23 mouse cellular contexts compared by ENCODE assay signal in genomic region chr13:72061659-72062058, GRCm38 (mm10).
DNase-seq lines count a peak whose midpoint lies in the region; ATAC-seq and TF ChIP-seq lines count a peak whose summit lies in the region.
"Had no signal": no experiment of that assay in that cellular context is flagged by ENCODE, and none has a peak within 500 bp of the region (broad histone marks: within the 10 kb centered on the region; RNA-seq: fewer than 3 reads in every experiment).

No protein-coding gene starts in this region.

- peak; percentile 31 for DNase-seq in forebrain, embryonic 14.5 days (ENCODE audit: low spot score)
- DNase-seq in forebrain, embryonic 11.5 days (ENCODE audit: low spot score): no peak
- DNase-seq in liver, embryonic 11.5 days (ENCODE audit: low spot score): peak; percentile 5
- peak; percentile 23 for DNase-seq in embryo, embryonic 10.5 days (ENCODE audit: low spot score)
- no peak for DNase-seq in gastrocnemius, adult 2 months
- DNase-seq: adrenal gland, postnatal 14 days; cerebellum, adult 11 months; cerebellum, postnatal 25 days; kidney, postnatal 10 days; right cerebral cortex, adult 18-20 months; spleen, adult 18-20 months; thymus, postnatal 25 days had no signal

- no peaks in the 10 kb centered on the region for H3K27me3 ChIP-seq in forebrain, embryonic 14.5 days (replicated peaks; ENCODE audit: control insufficient read depth, insufficient read depth, low read length)
- H3K27me3 ChIP-seq in forebrain, embryonic 11.5 days (ENCODE audit: control insufficient read depth, insufficient read depth, low read length): no peaks in the 10 kb centered on the region
- no peaks in the 10 kb centered on the region for H3K27me3 ChIP-seq in liver, embryonic 11.5 days (replicated peaks; ENCODE audit: control insufficient read depth, insufficient read depth, low read length)
- H3K27me3 ChIP-seq in liver, embryonic 12.5 days (replicated peaks): no peaks in the 10 kb centered on the region
- H3K27me3 ChIP-seq in midbrain, embryonic 12.5 days: peaks cover 2% of the 10 kb centered on the region
- no peaks in the 10 kb centered on the region for H3K27me3 ChIP-seq in kidney, embryonic 14.5 days (ENCODE audit: control insufficient read depth, insufficient read depth, low read length)
- H3K27me3 ChIP-seq: hindbrain, embryonic 15.5 days had no signal

- H3K4me2 ChIP-seq in forebrain, embryonic 14.5 days (ENCODE audit: low read length): no peak overlapping the region
- H3K4me2 ChIP-seq in forebrain, embryonic 11.5 days (ENCODE audit: low read depth, low read length, severe bottlenecking): no peak overlapping the region
- no peak overlapping the region for H3K4me2 ChIP-seq in liver, embryonic 11.5 days
- no peak overlapping the region for H3K4me2 ChIP-seq in liver, embryonic 12.5 days
- H3K4me2 ChIP-seq in midbrain, embryonic 12.5 days (replicated peaks): no peak overlapping the region
- no peak overlapping the region for H3K4me2 ChIP-seq in kidney, embryonic 14.5 days (replicated peaks; ENCODE audit: low read depth, low read length)
- H3K4me2 ChIP-seq: embryonic facial prominence, embryonic 13.5 days; hindbrain, embryonic 15.5 days had no signal

- H3K9me3 ChIP-seq in forebrain, embryonic 14.5 days (replicated peaks; ENCODE audit: control insufficient read depth, low read length): no peaks in the 10 kb centered on the region
- no peaks in the 10 kb centered on the region for H3K9me3 ChIP-seq in forebrain, embryonic 11.5 days (ENCODE audit: control insufficient read depth, low read length)
- no peaks in the 10 kb centered on the region for H3K9me3 ChIP-seq in liver, embryonic 11.5 days (ENCODE audit: control insufficient read depth, low read length)
- H3K9me3 ChIP-seq in liver, embryonic 12.5 days (replicated peaks): no peaks in the 10 kb centered on the region
- no peaks in the 10 kb centered on the region for H3K9me3 ChIP-seq in midbrain, embryonic 12.5 days
- no peaks in the 10 kb centered on the region for H3K9me3 ChIP-seq in kidney, embryonic 14.5 days (ENCODE audit: control insufficient read depth, low read length)
- H3K9me3 ChIP-seq: embryonic facial prominence, embryonic 13.5 days; heart, embryonic 10.5 days; hindbrain, embryonic 15.5 days had no signal

- 25% methylated on average over 6 of the region's 6 CpGs for WGBS in forebrain, embryonic 14.5 days
- 22% methylated on average over 6 of the region's 6 CpGs for WGBS in forebrain, embryonic 11.5 days
- 53% methylated on average over 6 of the region's 6 CpGs for WGBS in liver, embryonic 11.5 days
- WGBS in liver, embryonic 12.5 days (ENCODE audit: insufficient replicate concordance): 65% methylated on average over 6 of the region's 6 CpGs
- WGBS in midbrain, embryonic 12.5 days: 20% methylated on average over 6 of the region's 6 CpGs
- 29% methylated on average over 6 of the region's 6 CpGs for WGBS in kidney, embryonic 14.5 days

- H3K36me3 ChIP-seq in forebrain, embryonic 14.5 days (ENCODE audit: control insufficient read depth, insufficient read depth, low read length): no peaks in the 10 kb centered on the region
- no peaks in the 10 kb centered on the region for H3K36me3 ChIP-seq in forebrain, embryonic 11.5 days (ENCODE audit: control insufficient read depth, insufficient read depth, low read length)
- H3K36me3 ChIP-seq in liver, embryonic 11.5 days (ENCODE audit: control insufficient read depth, insufficient read depth, low read length): no peaks in the 10 kb centered on the region
- H3K36me3 ChIP-seq in liver, embryonic 12.5 days: no peaks in the 10 kb centered on the region
- no peaks in the 10 kb centered on the region for H3K36me3 ChIP-seq in midbrain, embryonic 12.5 days
- H3K36me3 ChIP-seq in kidney, embryonic 14.5 days (ENCODE audit: control insufficient read depth, insufficient read depth, low read length): no peaks in the 10 kb centered on the region
- H3K36me3 ChIP-seq: embryonic facial prominence, embryonic 13.5 days; G1E; heart, embryonic 10.5 days; hindbrain, embryonic 15.5 days had no signal

- no peak for ATAC-seq in forebrain, embryonic 14.5 days
- no peak for ATAC-seq in forebrain, embryonic 11.5 days (replicated peaks; ENCODE audit: low FRiP score)
- no peak for ATAC-seq in liver, embryonic 11.5 days (replicated peaks; ENCODE audit: low FRiP score)
- no peak for ATAC-seq in liver, embryonic 12.5 days
- ATAC-seq in midbrain, embryonic 12.5 days (ENCODE audit: low FRiP score, low read depth): 0 out of 2 replicates have a peak, but pooled peaks have one; percentile 59
- ATAC-seq in kidney, embryonic 14.5 days (ENCODE audit: low FRiP score, low TSS enrichment): no peak
- ATAC-seq: activated CD4-positive, CD25-positive, alpha-beta regulatory T cell, adult 4 months; intestine, postnatal 0 days; lung, postnatal 0 days had no signal

- TF ChIP-seq CTCF in gastrocnemius, adult 2 months (IDR thresholded peaks at IDR 0.05): no peak

- H3K27ac ChIP-seq in forebrain, embryonic 14.5 days (ENCODE audit: low read depth, low read length): no peak overlapping the region
- no peak overlapping the region for H3K27ac ChIP-seq in forebrain, embryonic 11.5 days (ENCODE audit: low read depth, low read length)
- H3K27ac ChIP-seq in liver, embryonic 11.5 days (ENCODE audit: low read depth, low read length): no peak overlapping the region
- H3K27ac ChIP-seq in liver, embryonic 12.5 days: no peak overlapping the region
- H3K27ac ChIP-seq in midbrain, embryonic 12.5 days (replicated peaks): no peak overlapping the region
- H3K27ac ChIP-seq in kidney, embryonic 14.5 days (ENCODE audit: low read depth, low read length): no peak overlapping the region
- H3K27ac ChIP-seq in gastrocnemius, adult 2 months: no peak overlapping the region
- H3K27ac ChIP-seq: embryonic facial prominence, embryonic 13.5 days; heart, embryonic 10.5 days; hindbrain, embryonic 15.5 days had no signal

- no peaks in the 10 kb centered on the region for H3K4me1 ChIP-seq in forebrain, embryonic 14.5 days (ENCODE audit: control insufficient read depth, insufficient read depth, low read length)
- H3K4me1 ChIP-seq in forebrain, embryonic 11.5 days (replicated peaks; ENCODE audit: control insufficient read depth, insufficient read depth, low read length): peaks cover 2% of the 10 kb centered on the region; the same call in 1 of the 2 replicates
- H3K4me1 ChIP-seq in liver, embryonic 11.5 days (replicated peaks; ENCODE audit: control insufficient read depth, insufficient read depth, low read length): no peaks in the 10 kb centered on the region
- H3K4me1 ChIP-seq in liver, embryonic 12.5 days: no peaks in the 10 kb centered on the region
- peaks cover 17% of the 10 kb centered on the region; the same call in 1 of the 2 replicates for H3K4me1 ChIP-seq in midbrain, embryonic 12.5 days
- H3K4me1 ChIP-seq in kidney, embryonic 14.5 days (ENCODE audit: control insufficient read depth, insufficient read depth, low read length): no peaks in the 10 kb centered on the region

- intact Hi-C loops in gastrocnemius, adult 2 months (cut with DNase I): no loop called here

- H3K9ac ChIP-seq in forebrain, embryonic 14.5 days (ENCODE audit: low read length): no peak overlapping the region
- no peak overlapping the region for H3K9ac ChIP-seq in forebrain, embryonic 11.5 days (ENCODE audit: low read length)
- no peak overlapping the region for H3K9ac ChIP-seq in liver, embryonic 11.5 days (ENCODE audit: low read depth, low read length)
- no peak overlapping the region for H3K9ac ChIP-seq in liver, embryonic 12.5 days
- H3K9ac ChIP-seq in midbrain, embryonic 12.5 days (replicated peaks): no peak overlapping the region
- no peak overlapping the region for H3K9ac ChIP-seq in kidney, embryonic 14.5 days (ENCODE audit: low read depth, low read length)
- H3K9ac ChIP-seq: embryonic facial prominence, embryonic 13.5 days; hindbrain, embryonic 15.5 days had no signal

- no peak overlapping the region for H3K4me3 ChIP-seq in forebrain, embryonic 14.5 days (ENCODE audit: low read depth, low read length)
- H3K4me3 ChIP-seq in forebrain, embryonic 11.5 days (ENCODE audit: low read depth, low read length): no peak overlapping the region
- no peak overlapping the region for H3K4me3 ChIP-seq in liver, embryonic 11.5 days (ENCODE audit: low read depth, low read length)
- no peak overlapping the region for H3K4me3 ChIP-seq in liver, embryonic 12.5 days
- no peak overlapping the region for H3K4me3 ChIP-seq in midbrain, embryonic 12.5 days
- no peak overlapping the region for H3K4me3 ChIP-seq in kidney, embryonic 14.5 days (ENCODE audit: low read length)
- H3K4me3 ChIP-seq in gastrocnemius, adult 2 months: no peak overlapping the region
- H3K4me3 ChIP-seq: embryonic facial prominence, embryonic 13.5 days; heart, embryonic 10.5 days; hindbrain, embryonic 15.5 days; myocyte had no signal

Comparison
In these comparisons a context has a peak if more than half of its experiments do, and no peak if none do; other contexts are left out.
1. DNase-seq: peak in forebrain, embryonic 14.5 days (single experiment), liver, embryonic 11.5 days (single experiment) and embryo, embryonic 10.5 days (single experiment); none in forebrain, embryonic 11.5 days (single experiment) and gastrocnemius, adult 2 months (single experiment).